Mouse (Mus musculus) testis, postnatal 10 days (tissue): Measurements from ENCODE around the gene Mrps10.
"Not testable (repeated sequence)": the region's sequence is repeated elsewhere in the genome, so short reads cannot be mapped to it uniquely, and the experiment has no call there.

Experiments used
- DNase-seq: peaks from one replicate; pipeline ENCODE4 v3.0.0; 2021; ENCODE audit warnings: low spot score

Mrps10 gene

GRCm38 (mm10) chr17:47381917-47382316, 13.2 kb downstream of the Mrps10 start:
- no peak for DNase-seq

- DNase-seq = no peak
Measured at GRCm38 (mm10) chr17:47383266-47383665, 14.6 kb downstream of the Mrps10 start.

DNA sequence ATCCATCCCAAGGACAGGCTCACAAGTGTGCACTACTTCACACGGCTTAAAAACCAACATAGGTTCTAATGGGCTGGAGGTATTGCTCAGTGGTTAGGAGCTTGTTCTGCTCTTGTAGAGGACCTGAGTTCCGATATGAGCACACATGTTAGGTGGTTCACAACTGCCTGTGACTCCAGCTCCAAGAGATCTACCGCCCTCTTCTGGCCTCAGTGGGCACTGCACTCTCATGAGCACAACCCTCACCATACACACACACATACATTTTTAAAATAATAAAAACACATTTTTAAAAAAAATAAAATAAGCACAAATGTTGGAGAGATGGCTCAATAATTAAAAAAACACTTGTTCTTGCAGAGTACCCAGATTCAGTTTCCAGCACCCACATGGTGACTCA, 15.4 kb downstream of the Mrps10 start:
- no peak for DNase-seq

- DNase-seq = peak; percentile 58
Measured at GRCm38 (mm10) chr17:47385145-47385544, 16.5 kb downstream of the Mrps10 start, which contains the start of gene Guca1b. TSS of gene Guca1b (plus strand) at chr17:47385393.

DNA sequence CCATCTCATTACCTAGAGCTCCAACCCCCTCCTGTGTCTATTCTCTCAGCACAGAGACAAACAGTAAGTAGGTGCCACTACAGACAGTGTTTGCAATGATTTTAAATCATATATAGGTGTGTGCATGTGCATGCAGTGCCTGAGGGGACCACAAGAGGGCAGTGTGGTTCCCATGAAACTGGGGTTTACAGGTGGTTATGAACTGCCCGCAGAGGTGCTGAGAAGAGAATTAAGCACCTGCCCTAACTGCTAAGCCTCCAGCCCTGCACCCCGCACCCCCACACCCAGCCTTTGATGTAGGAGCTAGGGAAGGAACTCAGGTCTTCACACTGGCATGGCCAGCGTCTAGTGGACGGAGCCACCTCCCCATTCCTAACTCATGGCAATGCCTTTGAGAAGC, 18.0 kb downstream of the Mrps10 start:
- peak; percentile 81 for DNase-seq

DNA sequence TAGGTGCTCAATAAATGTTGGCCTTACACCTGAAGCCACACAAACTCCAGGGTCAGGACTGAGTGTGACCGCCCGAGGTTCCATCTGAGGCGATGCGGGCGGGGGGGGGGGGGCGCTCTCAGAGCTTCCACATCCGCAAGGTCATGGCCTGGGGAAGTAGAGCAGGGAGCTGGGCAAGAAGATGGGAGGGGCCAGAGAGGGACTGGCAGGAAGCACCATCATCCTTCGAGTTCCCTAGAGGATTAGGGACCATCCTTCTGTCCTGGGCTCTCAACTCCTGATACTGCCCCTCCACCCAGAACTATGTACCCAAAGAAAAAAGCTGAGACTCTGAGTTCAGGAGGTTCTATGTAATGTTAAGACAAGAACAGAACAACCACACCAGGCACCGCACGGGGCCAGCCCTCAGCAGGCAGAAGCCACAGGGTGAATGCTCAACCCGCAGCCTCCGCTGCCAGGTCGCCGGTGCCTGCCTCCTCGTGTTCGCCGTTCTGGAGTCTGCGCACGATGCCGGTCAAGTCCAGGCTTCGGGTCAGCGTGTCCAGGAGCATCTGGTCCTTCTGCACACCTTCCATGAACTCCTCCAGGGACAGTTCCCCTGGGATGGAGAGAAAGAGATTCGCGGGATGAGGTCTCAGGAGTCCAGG, 25.7 kb downstream of the Mrps10 start:
- DNase-seq = no peak

GRCm38 (mm10) chr17:47395376-47395913, 26.8 kb downstream of the Mrps10 start:
- DNase-seq = peak; percentile 78

DNA sequence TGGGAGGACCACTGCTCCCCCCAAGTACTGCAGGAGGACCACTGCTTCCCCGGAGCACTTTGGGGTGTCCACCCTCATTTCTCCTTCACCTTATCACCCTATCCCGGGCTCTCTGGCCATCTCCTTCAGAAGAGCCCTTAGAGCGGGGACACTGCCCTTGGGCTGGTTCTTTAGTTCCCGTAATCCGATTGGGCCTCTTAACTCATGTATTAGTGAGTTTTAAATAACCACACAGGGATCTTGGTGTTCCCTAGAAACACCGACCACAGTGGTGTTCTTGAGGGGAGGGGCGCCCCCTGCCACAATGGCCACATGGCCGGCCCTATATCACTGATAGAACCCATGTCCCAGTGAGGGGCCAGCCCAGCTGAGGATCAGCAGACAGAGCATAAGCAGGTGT, 30.4 kb downstream of the Mrps10 start:
- no peak for DNase-seq

DNA sequence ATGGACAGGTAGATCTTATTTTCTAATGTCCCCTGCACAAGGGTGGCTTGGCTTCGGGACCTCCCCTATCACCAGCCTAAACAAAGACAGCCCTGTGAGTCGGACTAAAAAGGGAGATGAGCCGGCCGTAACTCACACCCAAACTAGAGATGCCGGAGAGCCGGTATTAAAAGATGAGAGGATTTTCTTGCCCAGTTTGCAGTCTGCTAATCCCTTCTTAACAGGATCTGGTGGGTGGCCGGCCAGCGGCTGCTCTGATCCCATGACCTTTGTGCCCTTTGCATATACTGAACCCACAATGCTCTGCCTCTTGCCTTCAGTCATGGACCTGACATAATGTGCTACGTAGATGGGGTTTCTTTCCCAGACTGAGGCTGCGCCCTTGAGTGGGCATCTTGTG, 31.8 kb downstream of the Mrps10 start, which contains the start of gene Guca1a:
Gene Guca1a (minus strand): TSS at position 134 of the 400 bp plus-strand sequence.
- DNase-seq = no peak

GRCm38 (mm10) chr17:47407717-47408557, 39.2 kb downstream of the Mrps10 start:
- DNase-seq = no peak

GRCm38 (mm10) chr17:47408558-47408898, 39.8 kb downstream of the Mrps10 start:
- peak; percentile 86 for DNase-seq

- DNase-seq = not testable (repeated sequence)
Measured at GRCm38 (mm10) chr17:47409897-47410861, 41.5 kb downstream of the Mrps10 start.

DNA sequence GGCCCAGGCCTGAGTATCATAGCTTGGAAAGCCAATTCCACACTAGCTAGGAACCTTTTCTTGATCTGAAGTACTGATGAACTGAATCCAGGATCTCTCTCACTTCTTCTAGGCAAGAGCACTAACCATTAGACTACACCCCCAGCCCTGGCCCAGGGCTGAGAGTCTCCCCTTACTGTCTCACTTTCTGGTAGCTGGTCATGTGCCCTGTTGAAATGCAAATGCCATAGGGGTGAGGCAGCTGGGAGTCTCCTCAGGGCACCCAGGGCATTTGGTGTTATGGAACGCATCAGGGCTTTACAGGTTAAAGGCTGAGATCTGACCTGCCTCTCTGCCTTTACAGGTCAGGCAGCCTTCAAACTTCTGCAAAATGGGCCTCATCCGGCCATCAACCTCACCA, 51.5 kb downstream of the Mrps10 start:
- DNase-seq = no peak

DNA sequence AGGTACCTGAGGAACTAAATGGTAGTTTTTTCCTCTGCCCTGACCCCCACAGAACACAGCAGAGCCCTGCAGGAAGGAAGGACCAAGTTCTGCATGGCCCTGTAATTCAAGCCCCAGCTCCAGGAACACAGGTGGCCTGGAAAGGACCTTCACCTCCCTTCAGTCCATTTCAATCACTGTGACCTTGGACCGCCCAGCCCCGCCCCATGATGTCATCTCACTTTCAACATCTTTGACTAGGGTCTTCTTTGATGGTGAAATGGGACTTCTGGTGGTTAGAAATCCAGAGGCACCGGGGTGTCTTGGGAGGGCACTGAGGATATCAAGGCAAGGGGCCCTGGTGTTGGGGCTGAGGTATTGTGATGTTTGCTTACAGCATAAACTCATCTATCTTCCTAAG, 52.9 kb downstream of the Mrps10 start:
- DNase-seq = no peak

DNA sequence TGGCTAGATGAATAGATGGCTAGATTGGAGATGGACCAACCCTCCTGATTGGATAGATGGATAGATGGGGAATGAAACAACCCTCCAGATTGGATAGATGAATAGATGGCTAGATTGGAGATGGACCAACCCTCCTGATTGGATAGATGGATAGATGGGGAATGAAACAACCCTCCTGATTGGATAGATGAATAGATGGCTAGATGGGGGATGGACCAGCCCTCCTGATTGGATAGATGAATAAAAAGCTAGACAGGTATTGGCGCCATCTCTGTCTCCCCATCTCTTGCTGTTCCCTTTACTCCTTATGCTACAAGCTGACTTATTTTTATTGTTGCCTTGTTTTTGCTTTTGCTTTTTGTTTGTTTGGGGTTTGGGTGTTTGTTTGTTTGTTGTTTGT, 53.9 kb downstream of the Mrps10 start:
- DNase-seq = not testable (repeated sequence)

DNA sequence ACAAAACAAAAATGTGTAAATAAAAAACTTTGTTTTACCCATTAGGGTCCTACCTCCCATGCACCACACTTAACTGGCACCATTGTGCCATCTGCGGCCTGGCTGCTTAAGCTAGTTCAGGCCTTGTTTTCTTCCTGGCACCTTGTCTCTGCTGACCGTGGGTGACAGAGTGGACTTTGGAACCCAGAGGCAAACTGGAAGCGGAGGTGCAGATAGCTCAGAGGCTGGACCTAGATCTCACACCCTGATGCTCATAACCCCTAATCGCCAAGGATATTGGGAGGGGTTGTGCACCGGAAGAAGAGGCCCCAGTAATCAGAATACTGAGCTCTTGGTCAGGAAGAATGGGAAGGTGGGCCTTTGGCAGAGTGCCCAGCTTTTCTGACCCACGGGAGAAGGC, 55.5 kb downstream of the Mrps10 start:
- no peak for DNase-seq

- no peak for DNase-seq
Measured at GRCm38 (mm10) chr17:47427316-47427715, 58.6 kb downstream of the Mrps10 start.

DNA sequence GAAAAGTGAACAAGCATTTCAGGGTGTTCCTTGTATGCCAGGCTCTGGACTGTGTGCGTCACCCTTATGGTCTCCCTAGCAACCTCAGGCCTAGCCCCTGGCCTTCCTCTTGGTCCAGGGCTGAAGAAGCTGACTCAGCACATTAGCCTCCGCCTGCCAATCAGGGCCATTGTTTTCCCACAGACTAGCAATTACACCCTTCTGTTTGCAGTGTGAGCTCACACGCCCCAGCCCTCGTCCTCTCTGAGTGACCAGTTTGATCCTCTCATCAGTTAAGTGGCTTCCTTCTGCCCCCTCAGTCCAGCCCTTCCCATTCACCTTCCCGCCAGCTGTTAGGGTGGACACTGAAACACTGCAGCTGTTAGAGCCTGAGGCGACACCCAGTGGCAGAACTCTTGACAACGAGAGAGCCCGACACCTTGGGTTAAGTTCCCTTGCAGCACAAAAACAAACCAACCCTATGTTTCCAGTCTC, 60.2 kb downstream of the Mrps10 start:
- DNase-seq = no peak

DNA sequence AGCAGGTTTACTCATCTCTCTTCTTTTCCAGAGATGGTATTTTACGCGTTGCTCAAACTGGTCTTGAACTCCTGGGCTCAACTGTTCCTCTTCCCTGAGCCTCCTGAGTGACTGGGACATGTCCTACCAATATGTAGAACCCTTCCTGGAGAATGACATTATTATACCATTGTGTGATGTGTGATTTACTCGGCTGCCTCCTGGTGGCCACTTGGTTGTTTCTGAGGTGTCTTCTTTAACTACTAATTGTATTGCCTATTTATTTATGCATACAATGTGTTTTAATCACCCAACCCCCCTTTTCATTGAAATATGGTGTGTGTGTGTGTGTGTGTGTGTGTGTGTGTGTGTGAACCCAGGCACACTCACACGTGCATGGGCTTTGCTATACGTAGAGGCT, 62.1 kb downstream of the Mrps10 start:
- no peak for DNase-seq
